Mouse (Mus musculus) liver, embryonic 15.5 days (tissue): ENCODE measurements around the gene Pdpn. TPM values are rescaled to one million over a fixed set of nuclear protein-coding genes. Genes with fewer than 3 reads are reported as not detected.

Experiments
- ATAC-seq: fragments of 200-750 bp; cut with Nextera tagmentation; 2 replicates; pipeline ENCODE4 v1.8.0; 2017; ENCODE audit warnings: moderate number of reproducible peaks, mild to moderate bottlenecking, moderate library complexity; ENCODE audit not compliant: insufficient read depth
- H3K27ac ChIP-seq: fragments of 300-500 bp; sonication (generic); replicated peaks from 2 replicates; pipeline ENCODE4 v1.5.1; 2015; ENCODE audit warnings: mild to moderate bottlenecking, inconsistent platforms
- H3K27me3 ChIP-seq: fragments of 300-500 bp; sonication (generic); 2 replicates; pipeline ENCODE4 v1.6.1; 2015; ENCODE audit warnings: mild to moderate bottlenecking, inconsistent platforms
- H3K36me3 ChIP-seq: fragments of 300-500 bp; sonication (generic); replicated peaks from 2 replicates; pipeline ENCODE4 v1.6.1; 2015; ENCODE audit warnings: moderate library complexity, mild to moderate bottlenecking, inconsistent platforms
- H3K4me1 ChIP-seq: fragments of 300-500 bp; sonication (generic); replicated peaks from 2 replicates; pipeline ENCODE4 v1.6.1; 2015; ENCODE audit warnings: inconsistent platforms
- H3K4me2 ChIP-seq: fragments of 300-500 bp; sonication (generic); 2 replicates; pipeline ENCODE4 v1.6.1; 2015; ENCODE audit warnings: moderate library complexity, mild to moderate bottlenecking, inconsistent platforms
- H3K4me3 ChIP-seq: fragments of 300-500 bp; sonication (generic); replicated peaks from 2 replicates; pipeline ENCODE4 v1.5.1; 2015; ENCODE audit warnings: mild to moderate bottlenecking, inconsistent platforms
- H3K9ac ChIP-seq: fragments of 300-500 bp; sonication (generic); 2 replicates; pipeline ENCODE4 v1.6.1; 2015; ENCODE audit warnings: moderate library complexity, mild to moderate bottlenecking, inconsistent platforms
- H3K9me3 ChIP-seq: fragments of 300-500 bp; sonication (generic); replicated peaks from 2 replicates; pipeline ENCODE4 v1.6.1; 2016; ENCODE audit warnings: inconsistent platforms
- WGBS: fragments of 180-500 bp; shearing (Covaris S2); methylation state at CpG from one replicate; pipeline ENCODE4 v1.1.7; 2015; ENCODE audit warnings: mixed read lengths; ENCODE audit not compliant: insufficient replicate concordance; 5-methylcytosine and 5-hydroxymethylcytosine counted together
- polyA plus RNA-seq: library from polyadenylated mRNA; unstranded; fragments of >200 nt; fragmentation: Nextera tagmentation; extraction: Ambion mirVana; gene quantifications from 2 replicates; pipeline ENCODE4 v1.2.1, GENCODE M21; 2015

Pdpn gene
- polyA plus RNA-seq, 1 experiment from 2014 or later, result 1.8 TPM

GRCm38 (mm10) chr4:143277319-143277718 is 22.0 kb downstream of the Pdpn start:
- no peak overlapping the region for H3K27ac ChIP-seq
- H3K4me3 ChIP-seq, result no peak overlapping the region
- H3K36me3 ChIP-seq, result no peaks in the 10 kb centered on the region
- no peak overlapping the region for H3K4me2 ChIP-seq
- no peaks in the 10 kb centered on the region for H3K4me1 ChIP-seq
- ATAC-seq, result no peak
- H3K27me3 ChIP-seq, result no peaks in the 10 kb centered on the region
- H3K9ac ChIP-seq, result no peak overlapping the region
- WGBS, result 17% methylated on average over 6 of the region's 6 CpGs
- H3K9me3 ChIP-seq, result no peaks in the 10 kb centered on the region

- Histone ChIP-seq H3K4me2 (no peak overlapping the region), H3K4me1 (no peaks in the 10 kb centered on the region), H3K27me3 (no peaks in the 10 kb centered on the region), H3K27ac (no peak overlapping the region), H3K9me3 (no peaks in the 10 kb centered on the region), H3K36me3 (no peaks in the 10 kb centered on the region), H3K4me3 (no peak overlapping the region), H3K9ac (no peak overlapping the region)
- 29% methylated on average over 6 of the region's 6 CpGs for WGBS
- no peak for ATAC-seq
Measured at GRCm38 (mm10) chr4:143271571-143271970, 27.8 kb downstream of the Pdpn start.

GRCm38 (mm10) chr4:143270903-143271302 is 28.5 kb downstream of the Pdpn start:
- Histone ChIP-seq H3K9ac (no peak overlapping the region), H3K36me3 (no peaks in the 10 kb centered on the region), H3K4me3 (no peak overlapping the region), H3K27me3 (no peaks in the 10 kb centered on the region), H3K9me3 (no peaks in the 10 kb centered on the region), H3K4me1 (no peaks in the 10 kb centered on the region), H3K4me2 (no peak overlapping the region), H3K27ac (no peak overlapping the region)
- 38% methylated on average over 3 of the region's 3 CpGs for WGBS
- ATAC-seq, result no peak

GRCm38 (mm10) chr4:143262696-143263095 is 36.7 kb downstream of the Pdpn start:
- Histone ChIP-seq H3K27me3 (no peaks in the 10 kb centered on the region), H3K36me3 (no peaks in the 10 kb centered on the region), H3K9ac (no peak overlapping the region), H3K4me2 (no peak overlapping the region), H3K9me3 (no peaks in the 10 kb centered on the region), H3K4me1 (peaks cover 11% of the 10 kb centered on the region), H3K4me3 (no peak overlapping the region), H3K27ac (no peak overlapping the region)
- no peak for ATAC-seq
- 65% methylated on average over 12 of the region's 12 CpGs for WGBS

GRCm38 (mm10) chr4:143259718-143260349 is 39.5 kb downstream of the Pdpn start:
- WGBS, result 24% methylated on average over 8 of the region's 8 CpGs
- no peak overlapping the region for H3K27ac ChIP-seq

GRCm38 (mm10) chr4:143258517-143258916 is 40.8 kb downstream of the Pdpn start:
- peaks cover 11% of the 10 kb centered on the region for H3K4me1 ChIP-seq
- no peak overlapping the region for H3K27ac ChIP-seq
- ATAC-seq, result no peak
- WGBS, result 31% methylated on average over 19 of the region's 19 CpGs
- peak overlapping the region; percentile 27; the same call in 1 of the 2 replicates for H3K4me3 ChIP-seq
- no peak overlapping the region for H3K9ac ChIP-seq
- no peaks in the 10 kb centered on the region for H3K27me3 ChIP-seq
- peak overlapping the region; percentile 51 for H3K4me2 ChIP-seq
- no peaks in the 10 kb centered on the region for H3K9me3 ChIP-seq
- no peaks in the 10 kb centered on the region for H3K36me3 ChIP-seq

More at GRCm38 (mm10) chr4:143259718-143260349, 39.5 kb downstream of the Pdpn start:
- no peaks in the 10 kb centered on the region for H3K9me3 ChIP-seq
- no peaks in the 10 kb centered on the region for H3K27me3 ChIP-seq
- ATAC-seq, result no peak
- H3K4me1 ChIP-seq, result peaks cover 11% of the 10 kb centered on the region
- no peak overlapping the region for H3K4me2 ChIP-seq
- H3K36me3 ChIP-seq, result no peaks in the 10 kb centered on the region
- H3K9ac ChIP-seq, result no peak overlapping the region
- no peak overlapping the region for H3K4me3 ChIP-seq

GRCm38 (mm10) chr4:143257971-143258370 is 41.4 kb downstream of the Pdpn start:
- Histone ChIP-seq H3K4me3 (no peak overlapping the region), H3K9me3 (no peaks in the 10 kb centered on the region), H3K27me3 (no peaks in the 10 kb centered on the region), H3K9ac (no peak overlapping the region), H3K4me1 (peaks cover 11% of the 10 kb centered on the region), H3K36me3 (no peaks in the 10 kb centered on the region), H3K4me2 (0 out of 2 replicates have a peak overlapping the region, but pooled peaks have one; percentile 51), H3K27ac (no peak overlapping the region)
- no peak for ATAC-seq
- 25% methylated on average over 6 of the region's 6 CpGs for WGBS

- no peaks in the 10 kb centered on the region for H3K27me3 ChIP-seq
- H3K9me3 ChIP-seq, result no peaks in the 10 kb centered on the region
- H3K4me1 ChIP-seq, result peaks cover 6% of the 10 kb centered on the region
- WGBS, result 68% methylated on average over 8 of the region's 8 CpGs
- H3K4me3 ChIP-seq, result no peak overlapping the region
- no peaks in the 10 kb centered on the region for H3K36me3 ChIP-seq
- H3K4me2 ChIP-seq, result no peak overlapping the region
- no peak overlapping the region for H3K27ac ChIP-seq
- H3K9ac ChIP-seq, result no peak overlapping the region
- ATAC-seq, result no peak
Measured at GRCm38 (mm10) chr4:143255541-143255940, 43.8 kb downstream of the Pdpn start.

- Histone ChIP-seq H3K9me3 (no peaks in the 10 kb centered on the region), H3K27ac (no peak overlapping the region), H3K9ac (no peak overlapping the region), H3K36me3 (no peaks in the 10 kb centered on the region), H3K27me3 (no peaks in the 10 kb centered on the region), H3K4me2 (no peak overlapping the region), H3K4me3 (no peak overlapping the region), H3K4me1 (no peaks in the 10 kb centered on the region)
- ATAC-seq, result no peak
- WGBS, result 35% methylated on average over 1 of the region's 1 CpGs
Measured at GRCm38 (mm10) chr4:143253356-143253755, 46.0 kb downstream of the Pdpn start.

GRCm38 (mm10) chr4:143248050-143248449 is 51.3 kb downstream of the Pdpn start:
- H3K27me3 ChIP-seq, result no peaks in the 10 kb centered on the region
- no peak overlapping the region for H3K4me2 ChIP-seq
- no peaks in the 10 kb centered on the region for H3K36me3 ChIP-seq
- H3K4me3 ChIP-seq, result no peak overlapping the region
- ATAC-seq, result no peak
- no peak overlapping the region for H3K9ac ChIP-seq
- H3K4me1 ChIP-seq, result no peaks in the 10 kb centered on the region
- no peak overlapping the region for H3K27ac ChIP-seq
- no peaks in the 10 kb centered on the region for H3K9me3 ChIP-seq
- 64% methylated on average over 5 of the region's 5 CpGs for WGBS

GRCm38 (mm10) chr4:143241294-143241693 is 58.1 kb downstream of the Pdpn start:
- no peak overlapping the region for H3K4me3 ChIP-seq
- no peak overlapping the region for H3K4me2 ChIP-seq
- no peak overlapping the region for H3K27ac ChIP-seq
- peaks cover 5% of the 10 kb centered on the region; the same call in 1 of the 2 replicates for H3K4me1 ChIP-seq
- no peaks in the 10 kb centered on the region for H3K9me3 ChIP-seq
- no peak for ATAC-seq
- H3K36me3 ChIP-seq, result no peaks in the 10 kb centered on the region
- H3K9ac ChIP-seq, result no peak overlapping the region
- H3K27me3 ChIP-seq, result no peaks in the 10 kb centered on the region
- WGBS, result 53% methylated on average over 9 of the region's 9 CpGs
